Mouse (Mus musculus) layer of hippocampus, postnatal 36 days (tissue): Measurements from ENCODE around the gene Tigd3. TPM values are rescaled to one million over a fixed set of nuclear protein-coding genes. Genes with fewer than 3 reads are reported as not detected.

Source experiments
- DNase-seq, 2 experiments: peaks; one replicate each; pipeline ENCODE4 v3.0.0; 2022
- total RNA-seq, 2 experiments: library from RNA; stranded (reverse); gene quantifications; 2 replicates each; pipeline ENCODE4 v1.2.3; 2021

The Tigd3 gene
- 1 to 10 TPM; 1.9 to 2.2 TPM for total RNA-seq

GRCm38 (mm10) chr19:5894002-5894678 is at the start of gene Tigd3:
TSS of gene Tigd3 (minus strand) at chr19:5894149.
- peak; percentile 92 to 93 for DNase-seq

- no peak for DNase-seq
These were observed 49.5 kb upstream of the Tigd3 start for GRCm38 (mm10) chr19:5943404-5943803.

GRCm38 (mm10) chr19:5942581-5942980 is 48.6 kb upstream of the Tigd3 start:
- no peak for DNase-seq

- no peak for DNase-seq
These were observed 46.7 kb upstream of the Tigd3 start for GRCm38 (mm10) chr19:5940656-5941055.

- DNase-seq, result no peak
These were observed 46.2 kb upstream of the Tigd3 start for GRCm38 (mm10) chr19:5940173-5940572.

GRCm38 (mm10) chr19:5939715-5940114 is 45.8 kb upstream of the Tigd3 start:
- no peak for DNase-seq

- no peak for DNase-seq
These were observed 44.6 kb upstream of the Tigd3 start for GRCm38 (mm10) chr19:5938516-5938915.

GRCm38 (mm10) chr19:5937836-5938406 is 44.0 kb upstream of the Tigd3 start:
- DNase-seq, result no peak

- no peak for DNase-seq
These were observed 43.3 kb upstream of the Tigd3 start for GRCm38 (mm10) chr19:5937095-5937835.

- DNase-seq, result no peak
These were observed 41.7 kb upstream of the Tigd3 start for GRCm38 (mm10) chr19:5935691-5936090.

- DNase-seq, result no peak
These were observed 41.3 kb upstream of the Tigd3 start for GRCm38 (mm10) chr19:5935266-5935665.

GRCm38 (mm10) chr19:5929634-5930596 is 36.0 kb upstream of the Tigd3 start:
- DNase-seq, result no peak

GRCm38 (mm10) chr19:5928546-5928945 is 34.6 kb upstream of the Tigd3 start:
- no peak for DNase-seq

GRCm38 (mm10) chr19:5928104-5928503 is 34.2 kb upstream of the Tigd3 start:
- DNase-seq, result no peak

GRCm38 (mm10) chr19:5927532-5927931 is 33.6 kb upstream of the Tigd3 start:
- no peak for DNase-seq

GRCm38 (mm10) chr19:5927026-5927425 is 33.1 kb upstream of the Tigd3 start:
- DNase-seq, result no peak

- DNase-seq, result no peak
These were observed 31.4 kb upstream of the Tigd3 start for GRCm38 (mm10) chr19:5925311-5925855.

- peak; percentile 84 to 87 for DNase-seq
These were observed 30.8 kb upstream of the Tigd3 start, which contains the start of gene Cdc42ep2 for GRCm38 (mm10) chr19:5924713-5925093. TSS of gene Cdc42ep2 (minus strand) at chr19:5924816.

GRCm38 (mm10) chr19:5923990-5924712 is 30.2 kb upstream of the Tigd3 start:
- peak; percentile 82 to 85 for DNase-seq

GRCm38 (mm10) chr19:5922963-5923362 is 29.0 kb upstream of the Tigd3 start:
- DNase-seq, result no peak
